Mouse (Mus musculus): Measurements from ENCODE around the gene Cep41.

- TF ChIP-seq CTCF (IDR thresholded peaks at IDR 0.05; ENCODE audit: borderline replicate concordance, extremely low read depth, insufficient read depth, insufficient read length) (no peak), POLR2A (IDR thresholded peaks at IDR 0.05; ENCODE audit: borderline replicate concordance, extremely low read depth, insufficient read depth, insufficient read length, poor library complexity, severe bottlenecking) (no peak)
Measured at GRCm38 (mm10) chr6:30667585-30667984, 26.0 kb downstream of the Cep41 start.
